Mouse (Mus musculus): ENCODE data around the gene Capza2. TPM values are rescaled to one million over a fixed set of nuclear protein-coding genes. Genes with fewer than 3 reads are reported as not detected.

Capza2 gene
- polyA plus RNA-seq, 1 experiment, result 7.9 TPM

DNA sequence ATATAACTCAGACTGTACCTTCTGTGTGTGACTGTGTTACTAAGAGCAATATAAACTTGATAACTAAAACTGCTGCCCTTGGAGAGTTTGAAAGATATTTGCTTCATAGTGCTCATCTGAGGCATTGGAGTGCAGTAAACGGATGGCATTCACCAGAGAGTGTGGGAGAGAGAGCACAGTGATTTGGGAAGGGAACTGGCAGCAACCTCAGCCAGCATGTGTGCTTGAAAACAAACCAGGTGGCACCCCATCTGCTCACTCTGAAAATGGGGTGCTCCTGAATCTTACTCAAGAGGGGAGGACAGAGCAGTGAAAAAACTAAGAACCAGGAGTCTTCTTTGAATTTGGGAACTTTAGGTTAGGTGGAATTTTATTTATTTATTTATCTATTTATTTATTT, 21.3 kb downstream of the Capza2 start:
- no peak for DNase-seq (ENCODE audit: low read depth in 1 of 2, low spot score in 2 of 2)
- peaks cover 24% of the 10 kb centered on the region for H3K36me3 ChIP-seq (ENCODE audit: control insufficient read depth, insufficient read depth, low read length)
- H3K4me3 ChIP-seq (ENCODE audit: extremely low read depth, insufficient read depth, insufficient read length), result no peak overlapping the region
- 91% methylated on average over 1 of the region's 1 CpGs for WGBS
- peaks cover 5% of the 10 kb centered on the region; the same call in 1 of the 2 replicates for H3K4me1 ChIP-seq (ENCODE audit: control insufficient read depth, insufficient read depth, insufficient read length)
- no peak for TF ChIP-seq CTCF (IDR thresholded peaks at IDR 0.05; ENCODE audit: extremely low read depth, insufficient read depth, insufficient read length, insufficient replicate concordance)
- no peak for TF ChIP-seq POLR2A (IDR thresholded peaks at IDR 0.05; ENCODE audit: low read depth, low read length)
- no peaks in the 10 kb centered on the region for H3K27me3 ChIP-seq (ENCODE audit: control insufficient read depth, insufficient read depth, low read length)
- no peak overlapping the region for H3K27ac ChIP-seq (ENCODE audit: insufficient read depth, low read length)

GRCm38 (mm10) chr6:17665348-17665747, 29.3 kb downstream of the Capza2 start:
- no peak for TF ChIP-seq CTCF (IDR thresholded peaks at IDR 0.05; ENCODE audit: extremely low read depth, insufficient read depth, insufficient read length, insufficient replicate concordance)
- no peak for TF ChIP-seq POLR2A (IDR thresholded peaks at IDR 0.05; ENCODE audit: low read depth, low read length)
- DNase-seq (ENCODE audit: low read depth in 1 of 2, low spot score in 2 of 2), result no peak
- no peaks in the 10 kb centered on the region for H3K4me1 ChIP-seq (ENCODE audit: control insufficient read depth, insufficient read depth, insufficient read length)
- H3K27ac ChIP-seq (ENCODE audit: insufficient read depth, low read length), result no peak overlapping the region
- WGBS, result 92% methylated on average over 7 of the region's 7 CpGs
- H3K27me3 ChIP-seq (ENCODE audit: control insufficient read depth, insufficient read depth, low read length), result no peaks in the 10 kb centered on the region
- no peak overlapping the region for H3K4me3 ChIP-seq (ENCODE audit: extremely low read depth, insufficient read depth, insufficient read length)
- peaks cover 35% of the 10 kb centered on the region for H3K36me3 ChIP-seq (ENCODE audit: control insufficient read depth, insufficient read depth, low read length)

DNA sequence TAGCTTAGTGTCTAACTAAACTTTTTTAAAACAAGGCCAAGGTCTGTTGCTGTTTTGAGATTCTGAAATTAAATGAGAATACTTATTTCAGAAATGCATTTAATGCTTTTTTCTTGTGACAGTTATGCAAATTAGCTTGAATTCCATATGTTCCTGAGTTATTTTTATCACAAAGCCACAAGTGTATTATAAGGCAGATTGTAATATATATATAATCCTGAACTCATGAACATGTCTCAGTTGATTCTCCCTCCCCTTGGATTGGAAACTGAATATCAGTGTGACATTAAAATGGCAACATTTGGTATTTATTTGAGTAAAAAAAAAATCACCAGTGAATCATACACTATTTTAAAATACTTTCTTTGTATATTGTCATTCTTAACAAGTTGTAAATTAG, 30.0 kb downstream of the Capza2 start:
- H3K27me3 ChIP-seq (ENCODE audit: control insufficient read depth, insufficient read depth, low read length), result no peaks in the 10 kb centered on the region
- H3K4me1 ChIP-seq (ENCODE audit: control insufficient read depth, insufficient read depth, insufficient read length), result no peaks in the 10 kb centered on the region
- H3K27ac ChIP-seq (ENCODE audit: insufficient read depth, low read length), result no peak overlapping the region
- no peak for DNase-seq (ENCODE audit: low read depth in 1 of 2, low spot score in 2 of 2)
- H3K4me3 ChIP-seq (ENCODE audit: extremely low read depth, insufficient read depth, insufficient read length), result no peak overlapping the region
- H3K36me3 ChIP-seq (ENCODE audit: control insufficient read depth, insufficient read depth, low read length), result peaks cover 33% of the 10 kb centered on the region
- no peak for TF ChIP-seq CTCF (IDR thresholded peaks at IDR 0.05; ENCODE audit: extremely low read depth, insufficient read depth, insufficient read length, insufficient replicate concordance)
- TF ChIP-seq POLR2A (IDR thresholded peaks at IDR 0.05; ENCODE audit: low read depth, low read length), result no peak

GRCm38 (mm10) chr6:17667813-17668212, 31.8 kb downstream of the Capza2 start:
- no peak for DNase-seq (ENCODE audit: low read depth in 1 of 2, low spot score in 2 of 2)
- TF ChIP-seq POLR2A (IDR thresholded peaks at IDR 0.05; ENCODE audit: low read depth, low read length) (no peak), CTCF (IDR thresholded peaks at IDR 0.05; ENCODE audit: extremely low read depth, insufficient read depth, insufficient read length, insufficient replicate concordance) (no peak)

GRCm38 (mm10) chr6:17668334-17668733, 32.3 kb downstream of the Capza2 start:
- peaks cover 20% of the 10 kb centered on the region for H3K36me3 ChIP-seq (ENCODE audit: control insufficient read depth, insufficient read depth, low read length)
- H3K4me1 ChIP-seq (ENCODE audit: control insufficient read depth, insufficient read depth, insufficient read length), result no peaks in the 10 kb centered on the region
- no peak for TF ChIP-seq POLR2A (IDR thresholded peaks at IDR 0.05; ENCODE audit: low read depth, low read length)
- no peak for TF ChIP-seq CTCF (IDR thresholded peaks at IDR 0.05; ENCODE audit: extremely low read depth, insufficient read depth, insufficient read length, insufficient replicate concordance)
- no peak overlapping the region for H3K4me3 ChIP-seq (ENCODE audit: extremely low read depth, insufficient read depth, insufficient read length)
- DNase-seq (ENCODE audit: low read depth in 1 of 2, low spot score in 2 of 2), result no peak
- no peaks in the 10 kb centered on the region for H3K27me3 ChIP-seq (ENCODE audit: control insufficient read depth, insufficient read depth, low read length)
- 94% methylated on average over 12 of the region's 12 CpGs for WGBS
- H3K27ac ChIP-seq (ENCODE audit: insufficient read depth, low read length), result no peak overlapping the region

More at GRCm38 (mm10) chr6:17667813-17668212, 31.8 kb downstream of the Capza2 start:
- Histone ChIP-seq H3K4me3 (ENCODE audit: extremely low read depth, insufficient read depth, insufficient read length) (no peak overlapping the region), H3K27me3 (ENCODE audit: control insufficient read depth, insufficient read depth, low read length) (no peaks in the 10 kb centered on the region), H3K36me3 (ENCODE audit: control insufficient read depth, insufficient read depth, low read length) (peaks cover 25% of the 10 kb centered on the region), H3K27ac (ENCODE audit: insufficient read depth, low read length) (no peak overlapping the region), H3K4me1 (ENCODE audit: control insufficient read depth, insufficient read depth, insufficient read length) (no peaks in the 10 kb centered on the region)
- 92% methylated on average over 3 of the region's 3 CpGs for WGBS

DNA sequence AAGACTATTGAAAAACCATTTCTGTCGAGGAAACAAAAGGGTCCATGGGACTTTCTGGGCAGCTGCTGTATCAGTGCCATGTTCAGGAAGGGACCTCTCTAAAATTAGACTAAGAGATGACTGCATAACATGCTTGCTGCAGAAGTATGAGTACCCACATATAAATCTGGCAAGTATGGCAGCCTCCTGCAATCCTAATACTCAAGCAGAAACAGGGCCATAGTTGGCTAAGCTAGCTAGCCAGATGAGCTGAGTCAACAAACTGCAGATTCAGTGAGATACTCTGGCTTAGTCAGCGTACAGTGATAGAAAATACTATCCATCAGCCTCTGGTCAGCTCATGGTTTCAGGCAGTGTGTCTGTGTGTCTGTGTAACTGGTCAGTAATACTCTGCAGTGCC, 33.8 kb downstream of the Capza2 start:
- DNase-seq (ENCODE audit: low read depth in 1 of 2, low spot score in 2 of 2), result no peak
- Histone ChIP-seq H3K4me1 (ENCODE audit: control insufficient read depth, insufficient read depth, insufficient read length) (no peaks in the 10 kb centered on the region), H3K4me3 (ENCODE audit: extremely low read depth, insufficient read depth, insufficient read length) (no peak overlapping the region), H3K27ac (ENCODE audit: insufficient read depth, low read length) (no peak overlapping the region), H3K36me3 (ENCODE audit: control insufficient read depth, insufficient read depth, low read length) (peaks cover 14% of the 10 kb centered on the region), H3K27me3 (ENCODE audit: control insufficient read depth, insufficient read depth, low read length) (no peaks in the 10 kb centered on the region)
- 87% methylated on average over 2 of the region's 2 CpGs for WGBS
- TF ChIP-seq CTCF (IDR thresholded peaks at IDR 0.05; ENCODE audit: extremely low read depth, insufficient read depth, insufficient read length, insufficient replicate concordance) (no peak), POLR2A (IDR thresholded peaks at IDR 0.05; ENCODE audit: low read depth, low read length) (no peak)

- H3K36me3 ChIP-seq (ENCODE audit: control insufficient read depth, insufficient read depth, low read length), result no peaks in the 10 kb centered on the region
- H3K4me3 ChIP-seq (ENCODE audit: extremely low read depth, insufficient read depth, insufficient read length), result no peak overlapping the region
- H3K27ac ChIP-seq (ENCODE audit: insufficient read depth, low read length), result no peak overlapping the region
- DNase-seq (ENCODE audit: low read depth in 1 of 2, low spot score in 2 of 2), result peak; percentile 38 to 57
- no peaks in the 10 kb centered on the region for H3K27me3 ChIP-seq (ENCODE audit: control insufficient read depth, insufficient read depth, low read length)
- no peaks in the 10 kb centered on the region for H3K4me1 ChIP-seq (ENCODE audit: control insufficient read depth, insufficient read depth, insufficient read length)
- 30% methylated on average over 12 of the region's 12 CpGs for WGBS
- TF ChIP-seq CTCF (IDR thresholded peaks at IDR 0.05; ENCODE audit: extremely low read depth, insufficient read depth, insufficient read length, insufficient replicate concordance) (peak; percentile 72; the same call in 1 of the 2 replicates), POLR2A (IDR thresholded peaks at IDR 0.05; ENCODE audit: low read depth, low read length) (no peak)
These were observed 39.2 kb downstream of the Capza2 start for GRCm38 (mm10) chr6:17675019-17675756.
